In the genomic region with DNA sequence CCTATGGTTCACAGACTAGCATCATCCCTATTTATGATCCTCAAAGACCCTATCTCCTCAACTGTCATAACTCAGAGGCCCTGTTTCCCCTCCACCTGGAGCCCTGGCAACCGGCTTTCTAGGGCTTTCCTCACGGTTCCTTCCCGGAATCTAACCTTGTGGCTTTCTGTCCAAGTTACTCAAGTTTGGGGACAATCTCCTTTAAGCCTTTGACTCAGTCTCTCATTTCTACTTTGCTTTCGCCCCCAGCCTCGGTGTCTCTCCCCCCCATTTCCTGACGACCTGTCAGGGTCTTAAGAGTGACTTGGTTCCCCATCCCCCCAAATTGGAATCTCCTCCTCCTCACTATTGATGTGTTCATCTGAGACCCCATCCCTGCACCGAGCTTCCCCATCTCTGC, we compare ENCODE assay signal across 8 mouse cellular contexts. TPM values are rescaled to one million over a fixed set of nuclear protein-coding genes. Genes with fewer than 3 reads are reported as not detected.
DNase-seq lines count a peak whose midpoint lies in the region; ATAC-seq and TF ChIP-seq lines count a peak whose summit lies in the region.

No protein-coding gene starts in this region.

- peak overlapping the region; percentile 90 for H3K4me2 ChIP-seq in kidney, embryonic 16.5 days (replicated peaks; ENCODE audit: low read depth, low read length)
- H3K4me2 ChIP-seq in embryonic facial prominence, embryonic 12.5 days (replicated peaks): peak overlapping the region; percentile 92
- H3K4me2 ChIP-seq in intestine, embryonic 14.5 days (ENCODE audit: low read length): peak overlapping the region; percentile 98
- H3K4me2 ChIP-seq in myocyte (ENCODE audit: low read depth): peak overlapping the region; percentile 100

- H3K79me2 ChIP-seq in myocyte (ENCODE audit: control insufficient read depth, insufficient read depth): no peaks in the 10 kb centered on the region

- peaks cover 58% of the 10 kb centered on the region for H3K27me3 ChIP-seq in kidney, embryonic 16.5 days (ENCODE audit: insufficient read depth, low read length)
- H3K27me3 ChIP-seq in embryonic facial prominence, embryonic 12.5 days: peaks cover 81% of the 10 kb centered on the region
- H3K27me3 ChIP-seq in intestine, embryonic 14.5 days (replicated peaks; ENCODE audit: control insufficient read depth, insufficient read depth, low read length): peaks cover 75% of the 10 kb centered on the region
- peaks cover 28% of the 10 kb centered on the region for H3K27me3 ChIP-seq in myocyte (ENCODE audit: control insufficient read depth, insufficient read depth, insufficient read length)

- no peak for DNase-seq in kidney, postnatal 14 days
- no peak for DNase-seq in intestine, embryonic 14.5 days (ENCODE audit: low spot score)
- no peak for DNase-seq in spleen, postnatal 36 days (ENCODE audit: low spot score in 2 of 2)
- DNase-seq in thymus, postnatal 25 days: no peak
- DNase-seq in cerebellum, postnatal 14 days: no peak

- peak overlapping the region; percentile 19 for H3ac ChIP-seq in myocyte (ENCODE audit: control insufficient read depth, insufficient read length)

- no peak for TF ChIP-seq POLR2A in myocyte (IDR thresholded peaks at IDR 0.05; ENCODE audit: insufficient read length, low read depth)

- 0 out of 2 replicates have a peak overlapping the region, but pooled peaks have one; percentile 48 for H3K9ac ChIP-seq in kidney, embryonic 16.5 days (replicated peaks; ENCODE audit: low read length)
- H3K9ac ChIP-seq in embryonic facial prominence, embryonic 12.5 days: no peak overlapping the region
- no peak overlapping the region for H3K9ac ChIP-seq in intestine, embryonic 14.5 days (ENCODE audit: low read length)

- no peak for ATAC-seq in kidney, embryonic 16.5 days (ENCODE audit: low FRiP score, low TSS enrichment)
- ATAC-seq in embryonic facial prominence, embryonic 12.5 days (ENCODE audit: insufficient number of reproducible peaks, insufficient read depth, low FRiP score, low TSS enrichment): no peak
- ATAC-seq in intestine, embryonic 14.5 days (replicated peaks; ENCODE audit: low FRiP score, low TSS enrichment, low read depth): no peak

- no peaks in the 10 kb centered on the region for H3K36me3 ChIP-seq in kidney, embryonic 16.5 days (ENCODE audit: insufficient read depth, low read length)
- no peaks in the 10 kb centered on the region for H3K36me3 ChIP-seq in embryonic facial prominence, embryonic 12.5 days
- H3K36me3 ChIP-seq in intestine, embryonic 14.5 days (ENCODE audit: control insufficient read depth, insufficient read depth, low read length): no peaks in the 10 kb centered on the region
- no peaks in the 10 kb centered on the region for H3K36me3 ChIP-seq in myocyte (ENCODE audit: control insufficient read depth, insufficient read depth)

- no peak overlapping the region for H3K27ac ChIP-seq in kidney, embryonic 16.5 days (ENCODE audit: low read length)
- no peak overlapping the region for H3K27ac ChIP-seq in embryonic facial prominence, embryonic 12.5 days
- H3K27ac ChIP-seq in intestine, embryonic 14.5 days (ENCODE audit: low read depth): no peak overlapping the region

- WGBS in kidney, embryonic 16.5 days: 4% methylated on average over 7 of the region's 7 CpGs
- WGBS in embryonic facial prominence, embryonic 12.5 days: 1% methylated on average over 7 of the region's 7 CpGs
- WGBS in intestine, embryonic 14.5 days: 3% methylated on average over 7 of the region's 7 CpGs

- peak overlapping the region; percentile 60 for H3K4me3 ChIP-seq in kidney, embryonic 16.5 days (ENCODE audit: low read length)
- peak overlapping the region; percentile 44 for H3K4me3 ChIP-seq in embryonic facial prominence, embryonic 12.5 days
- peak overlapping the region; percentile 48 for H3K4me3 ChIP-seq in intestine, embryonic 14.5 days (ENCODE audit: low read depth, low read length)
- peak overlapping the region; percentile 45 for H3K4me3 ChIP-seq in myocyte

- no peaks in the 10 kb centered on the region for H3K9me3 ChIP-seq in kidney, embryonic 16.5 days (ENCODE audit: low read length)
- H3K9me3 ChIP-seq in embryonic facial prominence, embryonic 12.5 days: no peaks in the 10 kb centered on the region
- no peaks in the 10 kb centered on the region for H3K9me3 ChIP-seq in intestine, embryonic 14.5 days (ENCODE audit: control insufficient read depth, low read length)

- H3K4me1 ChIP-seq in kidney, embryonic 16.5 days (ENCODE audit: insufficient read depth, low read length): peaks cover 62% of the 10 kb centered on the region
- H3K4me1 ChIP-seq in embryonic facial prominence, embryonic 12.5 days: peaks cover 54% of the 10 kb centered on the region
- H3K4me1 ChIP-seq in intestine, embryonic 14.5 days (replicated peaks; ENCODE audit: control insufficient read depth, insufficient read depth, low read length): peaks cover 38% of the 10 kb centered on the region

TF ChIP-seq in myocyte, 11 proteins besides CTCF, POLR2A, EP300 and RAD21:
- no peak for TF ChIP-seq CEBPB (IDR thresholded peaks at IDR 0.05; ENCODE audit: insufficient read depth, poor library complexity, severe bottlenecking)
- no peak for TF ChIP-seq REST (IDR thresholded peaks at IDR 0.05; ENCODE audit: insufficient read depth, insufficient read length)
- no peak for TF ChIP-seq MYOG (IDR thresholded peaks at IDR 0.05; ENCODE audit: control insufficient read depth in 1 of 3, insufficient read depth in 1 of 3, insufficient read length in 2 of 3, low read depth in 2 of 3)
- TF ChIP-seq SRF (IDR thresholded peaks at IDR 0.05; ENCODE audit: control insufficient read depth, insufficient read length, low read depth): no peak
- TF ChIP-seq TCF3 (IDR thresholded peaks at IDR 0.05; ENCODE audit: insufficient read length, low read depth): no peak
- no peak for TF ChIP-seq TCF12 (IDR thresholded peaks at IDR 0.05; ENCODE audit: insufficient read depth, poor library complexity, severe bottlenecking)
- TF ChIP-seq USF1 (IDR thresholded peaks at IDR 0.05; ENCODE audit: low read depth): no peak
- no peak for TF ChIP-seq POLR2AphosphoS2 (IDR thresholded peaks at IDR 0.05; ENCODE audit: insufficient read length, low read depth)
- TF ChIP-seq MAX (IDR thresholded peaks at IDR 0.05; ENCODE audit: low read depth): no peak
- TF ChIP-seq MYOD1 (IDR thresholded peaks at IDR 0.05; ENCODE audit: control insufficient read depth in 1 of 3, insufficient read length in 2 of 3, low read depth in 2 of 3): no peak
- no peak for TF ChIP-seq E2F4 (IDR thresholded peaks at IDR 0.05; ENCODE audit: insufficient read depth)

RNA-seq across cellular contexts. Expression of a gene that starts 0.6 kb away (rescaled TPM):
- polyA plus RNA-seq in kidney, embryonic 16.5 days (2015; fragmentation: Nextera tagmentation; extraction: Ambion mirVana): 0.39 and 0.45 TPM in 2 replicates
- polyA plus RNA-seq in embryonic facial prominence, embryonic 12.5 days (2016; fragmentation: Nextera tagmentation; extraction: Ambion mirVana): 0.14 and 0.23 TPM in 2 replicates
- polyA plus RNA-seq in intestine, embryonic 14.5 days (2014; fragmentation: Nextera tagmentation; extraction: Ambion mirVana): 0.12 TPM in 2 replicates
- polyA plus RNA-seq in myocyte (2012; fragmentation: generic; extraction: Trizol): 0.25 TPM

RNA-seq across cellular contexts. Expression of a gene that starts 3.3 kb away (rescaled TPM):
- polyA plus RNA-seq in kidney, embryonic 16.5 days (2015; fragmentation: Nextera tagmentation; extraction: Ambion mirVana): 0.84 and 0.91 TPM in 2 replicates
- polyA plus RNA-seq in embryonic facial prominence, embryonic 12.5 days (2016; fragmentation: Nextera tagmentation; extraction: Ambion mirVana): 1.6 and 2.5 TPM in 2 replicates
- 0.96 TPM in 1 of 2 replicates, not detected in the other for polyA plus RNA-seq in intestine, embryonic 14.5 days (2014; fragmentation: Nextera tagmentation; extraction: Ambion mirVana)
- 0.73 TPM for polyA plus RNA-seq in myocyte (2012; fragmentation: generic; extraction: Trizol)

RNA-seq across cellular contexts. Expression of a gene that starts 16.7 kb away (rescaled TPM):
- polyA plus RNA-seq in kidney, embryonic 16.5 days (2015; fragmentation: Nextera tagmentation; extraction: Ambion mirVana): 14.2 and 18.0 TPM in 2 replicates
- polyA plus RNA-seq in embryonic facial prominence, embryonic 12.5 days (2016; fragmentation: Nextera tagmentation; extraction: Ambion mirVana): 8.6 and 9.0 TPM in 2 replicates
- polyA plus RNA-seq in intestine, embryonic 14.5 days (2014; fragmentation: Nextera tagmentation; extraction: Ambion mirVana): 11.4 and 11.8 TPM in 2 replicates
- 0.06 TPM for polyA plus RNA-seq in myocyte (2012; fragmentation: generic; extraction: Trizol)

RNA-seq across cellular contexts. Expression of a gene that starts 30.0 kb away (rescaled TPM):
- 161 and 169 TPM in 2 replicates for polyA plus RNA-seq in kidney, embryonic 16.5 days (2015; fragmentation: Nextera tagmentation; extraction: Ambion mirVana)
- polyA plus RNA-seq in embryonic facial prominence, embryonic 12.5 days (2016; fragmentation: Nextera tagmentation; extraction: Ambion mirVana): 128 TPM in 2 replicates
- polyA plus RNA-seq in intestine, embryonic 14.5 days (2014; fragmentation: Nextera tagmentation; extraction: Ambion mirVana): 151 and 155 TPM in 2 replicates
- polyA plus RNA-seq in myocyte (2012; fragmentation: generic; extraction: Trizol): 110 TPM

RNA-seq across cellular contexts. Expression of a gene that starts 34.4 kb away (rescaled TPM):
- polyA plus RNA-seq in kidney, embryonic 16.5 days (2015; fragmentation: Nextera tagmentation; extraction: Ambion mirVana): 0.59 and 0.64 TPM in 2 replicates
- 0.82 and 2.0 TPM in 2 replicates for polyA plus RNA-seq in embryonic facial prominence, embryonic 12.5 days (2016; fragmentation: Nextera tagmentation; extraction: Ambion mirVana)
- polyA plus RNA-seq in intestine, embryonic 14.5 days (2014; fragmentation: Nextera tagmentation; extraction: Ambion mirVana): 1.3 TPM in 1 of 2 replicates, not detected in the other
- 0.26 TPM for polyA plus RNA-seq in myocyte (2012; fragmentation: generic; extraction: Trizol)
